Mouse (Mus musculus) mature B cell (primary cell): ENCODE measurements around the gene Tenm4.

Experiments
- in situ Hi-C: fragments of 300-500 bp; cut with MboI; formaldehyde crosslinking; loops from 2 replicates; pipeline ENCODE4 v1.14.3; 2019

Tenm4 gene

DNA sequence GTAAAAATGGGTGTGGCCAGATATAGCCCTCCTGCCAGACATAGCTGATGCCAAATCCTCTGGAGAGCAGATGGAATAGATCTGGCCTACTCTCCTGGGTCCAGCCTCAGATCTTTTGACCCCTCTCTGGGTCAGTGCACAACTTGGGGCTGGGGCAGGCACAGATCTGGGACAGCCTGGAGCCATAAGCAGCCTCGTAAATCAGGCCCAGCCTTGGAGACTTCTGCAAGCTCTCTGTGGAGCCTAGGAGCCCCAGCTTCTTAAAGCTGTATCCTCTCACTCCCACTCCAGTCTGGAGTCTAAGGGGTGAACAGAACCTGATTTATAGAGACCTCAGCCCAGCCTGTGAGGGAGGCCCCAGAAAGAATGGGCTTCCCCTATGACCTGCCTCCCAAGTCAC lies 354.3 kb downstream of the Tenm4 start:
- in situ Hi-C loops: no loop called here

GRCm38 (mm10) chr7:96530571-96531426 lies 359.8 kb downstream of the Tenm4 start:
- in situ Hi-C loops: no loop called here

- in situ Hi-C loops: no loop called here
Observed at GRCm38 (mm10) chr7:96531954-96532737, 361.1 kb downstream of the Tenm4 start.

DNA sequence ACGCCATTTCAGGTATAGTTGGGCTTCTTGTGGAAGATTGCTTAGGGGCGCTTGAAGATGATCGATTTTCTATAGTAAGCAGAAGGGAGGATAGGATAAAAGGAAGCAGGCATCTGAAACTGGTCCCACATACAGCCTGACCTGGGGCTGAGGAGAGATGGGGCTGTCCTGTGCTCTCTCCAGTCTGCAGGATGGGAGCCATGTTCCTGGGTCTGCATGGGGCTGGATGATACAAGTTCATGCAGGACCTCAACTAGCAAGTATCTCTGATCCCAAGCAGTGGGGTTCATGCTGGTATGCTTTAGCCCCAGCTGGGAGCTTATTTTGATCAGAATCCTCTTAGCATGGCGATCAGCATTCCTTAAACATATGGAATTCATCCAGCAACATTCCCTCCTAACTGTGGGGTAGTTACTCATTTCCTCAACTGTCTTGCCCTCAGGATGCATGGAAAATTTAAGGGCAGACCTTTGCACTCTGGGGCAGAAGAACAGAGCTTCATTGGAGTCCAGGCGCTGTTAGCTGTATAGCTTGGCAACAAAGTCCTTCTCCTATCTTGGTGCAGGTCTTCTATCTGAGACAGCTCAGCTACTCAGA lies 361.9 kb downstream of the Tenm4 start:
- in situ Hi-C loops: no loop called here

DNA sequence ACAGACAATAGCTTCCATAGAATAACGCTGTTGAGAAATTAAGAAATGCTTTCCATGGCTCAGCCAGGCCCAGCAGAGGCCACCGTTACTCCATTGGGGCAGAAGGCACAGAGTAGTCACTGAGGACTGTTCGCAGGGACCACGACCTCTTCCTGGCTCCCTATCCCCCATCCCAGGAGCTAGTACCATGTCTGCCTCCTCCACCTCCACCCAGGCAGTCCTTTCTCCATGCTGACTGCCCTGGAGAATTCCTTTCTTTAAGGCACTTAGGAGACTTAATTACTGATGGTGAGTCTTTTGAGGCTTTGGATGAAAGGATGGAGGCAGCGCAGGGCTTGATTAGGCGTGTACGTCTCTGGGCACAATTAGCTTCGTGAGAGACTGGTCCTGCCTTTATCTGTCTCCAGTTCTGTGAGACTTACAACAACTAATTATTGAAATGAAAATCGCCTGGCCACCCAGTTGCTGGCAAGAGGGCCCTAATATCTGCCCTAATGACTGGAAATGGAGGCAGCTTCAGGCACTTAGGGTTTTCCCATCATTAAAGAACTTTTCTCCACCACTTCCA lies 365.4 kb downstream of the Tenm4 start:
- in situ Hi-C loops: no loop called here

DNA sequence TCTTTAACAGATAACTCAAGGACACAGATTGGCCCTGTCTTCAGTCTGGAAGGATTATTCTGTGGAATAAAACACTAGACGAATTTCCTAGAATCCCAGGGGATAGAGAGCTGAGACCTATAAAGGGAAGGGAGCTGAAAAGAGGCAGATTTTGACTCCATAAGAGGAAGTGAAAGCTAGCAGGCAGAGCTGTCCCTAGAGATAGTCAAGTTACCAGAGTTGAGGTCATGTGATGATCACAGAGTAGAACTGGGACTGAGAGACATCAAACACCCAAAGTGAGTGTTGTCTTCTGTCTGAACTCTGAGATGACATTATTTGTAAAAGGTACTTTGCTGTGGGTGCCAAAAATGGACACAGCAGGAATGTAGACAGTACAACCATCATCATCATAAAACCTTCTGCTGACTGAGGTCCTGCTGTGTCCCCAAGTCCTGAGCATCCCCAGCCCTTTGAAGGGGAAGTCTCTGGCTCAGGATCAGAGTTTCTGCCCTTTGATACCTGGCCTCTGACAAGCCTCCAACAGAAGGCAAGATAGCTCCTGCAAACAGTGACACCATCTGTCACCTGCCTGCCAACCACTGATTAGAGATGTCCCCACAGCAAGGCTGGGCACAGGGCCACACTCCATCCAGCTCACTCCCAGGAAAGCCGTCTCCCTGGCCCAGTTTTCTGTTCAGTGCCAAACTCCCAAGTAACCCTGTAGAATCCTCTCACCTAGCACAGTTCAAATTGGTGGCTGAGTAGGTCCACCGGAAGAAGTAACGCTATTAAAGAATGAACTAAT lies 368.4 kb downstream of the Tenm4 start:
- in situ Hi-C loops: no loop called here

DNA sequence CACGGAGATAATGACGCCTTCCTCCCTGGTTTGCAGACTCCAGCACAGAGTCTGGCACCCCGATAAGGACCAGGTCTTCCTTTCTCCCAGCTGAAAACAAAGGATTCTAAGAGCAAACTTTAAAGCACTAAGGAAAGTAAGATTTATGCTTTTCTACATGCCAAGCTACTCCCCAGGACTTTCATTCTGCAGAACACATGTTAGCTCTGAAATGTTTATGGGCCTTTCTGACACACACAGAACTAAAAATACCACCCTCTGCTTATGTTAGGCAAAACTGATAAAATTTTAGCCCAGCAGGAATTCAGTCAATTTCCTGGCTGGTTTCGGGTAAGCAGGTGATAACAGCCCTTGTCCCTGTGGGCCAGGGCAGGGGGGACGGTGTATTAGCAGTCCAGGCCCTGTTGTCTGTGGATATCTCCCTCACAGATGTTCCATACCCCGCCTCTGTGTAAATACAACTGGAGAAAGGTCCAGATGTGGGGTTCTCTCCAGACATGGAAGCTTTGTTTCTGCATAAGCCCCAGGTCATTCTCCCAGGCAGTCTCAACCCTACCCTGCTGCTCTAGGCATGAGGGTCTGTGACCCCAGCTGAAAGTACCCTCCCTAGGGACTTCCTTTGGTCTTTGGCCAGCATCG lies 369.5 kb downstream of the Tenm4 start:
- in situ Hi-C loops: no loop called here

- in situ Hi-C loops: no loop called here
Observed at GRCm38 (mm10) chr7:96545979-96546378, 374.9 kb downstream of the Tenm4 start.

DNA sequence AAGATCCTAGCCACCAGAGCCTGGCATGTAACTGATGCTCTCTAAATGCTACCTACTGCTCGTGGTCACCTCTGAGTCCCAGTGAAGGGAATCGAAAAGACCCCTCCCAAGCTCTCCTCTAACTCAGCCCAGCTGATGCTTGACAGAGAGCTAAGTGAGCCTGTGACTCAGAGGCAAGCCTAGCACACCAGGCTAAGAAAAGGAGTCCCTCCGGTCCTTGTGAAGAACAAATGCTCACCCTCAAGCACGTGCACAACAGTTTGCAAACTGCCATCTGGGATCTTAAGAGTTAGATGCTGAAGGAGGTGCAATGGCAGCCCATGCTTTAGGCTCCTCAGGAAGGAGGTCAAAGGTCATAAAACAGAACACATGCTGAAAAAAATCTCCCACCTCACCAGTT lies 380.8 kb downstream of the Tenm4 start:
- in situ Hi-C loops: no loop called here

DNA sequence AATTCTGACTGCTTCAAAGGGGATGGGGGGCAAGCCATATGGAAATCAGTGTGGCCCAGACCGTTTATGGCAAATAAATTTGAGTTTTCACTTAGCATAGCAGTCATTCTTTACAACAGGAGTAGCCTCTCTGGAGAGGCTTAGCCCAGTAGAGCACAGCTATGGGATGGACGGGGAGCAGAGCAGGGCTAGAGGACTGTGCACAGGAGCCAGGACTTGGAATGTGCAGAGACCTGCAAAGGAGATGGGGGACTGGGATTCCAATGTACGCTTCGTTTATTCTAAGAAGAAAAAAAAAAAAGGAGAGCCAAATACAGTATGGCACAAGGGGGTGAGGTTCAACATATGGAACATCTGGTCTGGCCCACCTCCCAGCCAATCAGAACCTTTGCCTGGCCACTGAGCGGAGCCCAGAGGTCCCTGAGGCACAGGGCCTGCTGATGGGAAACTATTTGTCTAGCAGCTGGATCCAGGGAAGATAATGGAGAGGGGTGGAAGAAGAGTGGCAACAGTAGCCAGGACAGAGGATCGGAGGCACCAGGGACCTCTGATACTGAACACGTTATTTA lies 381.3 kb downstream of the Tenm4 start:
- in situ Hi-C loops: no loop called here

DNA sequence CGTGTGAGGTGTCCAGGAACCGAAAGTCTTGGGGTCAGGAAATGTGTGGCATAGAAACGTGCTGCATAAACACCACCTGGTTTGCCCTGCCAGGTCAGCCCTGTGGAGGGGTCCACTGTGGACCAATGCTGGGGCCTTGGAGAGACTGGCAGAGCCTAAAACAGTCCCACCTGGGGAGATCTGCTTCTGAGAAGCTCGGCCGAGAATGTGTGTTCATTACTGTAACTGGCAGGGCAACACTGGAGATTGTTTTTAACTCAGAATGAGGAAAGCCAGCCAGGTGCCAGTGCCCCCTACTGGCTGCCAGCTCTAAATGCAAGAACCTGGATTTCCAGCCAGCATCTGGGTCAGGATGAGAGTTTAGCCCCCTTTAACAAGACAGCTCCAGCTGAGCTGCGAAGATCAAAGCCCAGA lies 383.2 kb downstream of the Tenm4 start:
- in situ Hi-C loops: no loop called here

DNA sequence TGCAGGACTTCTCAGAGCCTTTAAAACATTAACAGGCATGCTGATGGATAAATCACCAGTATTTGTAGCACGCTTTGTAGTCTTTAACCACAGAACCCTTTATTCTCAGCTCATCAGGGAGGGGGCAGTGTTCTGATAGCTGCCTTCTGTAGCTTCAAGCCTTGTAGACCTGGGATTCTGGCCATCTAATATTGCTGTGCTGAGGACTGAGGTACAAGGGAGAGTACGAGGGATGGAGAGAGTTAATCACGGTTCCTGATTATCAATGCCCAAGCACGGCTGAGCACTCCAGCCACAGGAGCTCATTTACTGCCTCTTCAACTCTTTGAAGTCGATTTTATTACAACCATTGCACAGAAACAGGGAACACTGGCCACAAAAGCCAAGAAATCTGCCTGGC lies 384.2 kb downstream of the Tenm4 start:
- in situ Hi-C loops: no loop called here

DNA sequence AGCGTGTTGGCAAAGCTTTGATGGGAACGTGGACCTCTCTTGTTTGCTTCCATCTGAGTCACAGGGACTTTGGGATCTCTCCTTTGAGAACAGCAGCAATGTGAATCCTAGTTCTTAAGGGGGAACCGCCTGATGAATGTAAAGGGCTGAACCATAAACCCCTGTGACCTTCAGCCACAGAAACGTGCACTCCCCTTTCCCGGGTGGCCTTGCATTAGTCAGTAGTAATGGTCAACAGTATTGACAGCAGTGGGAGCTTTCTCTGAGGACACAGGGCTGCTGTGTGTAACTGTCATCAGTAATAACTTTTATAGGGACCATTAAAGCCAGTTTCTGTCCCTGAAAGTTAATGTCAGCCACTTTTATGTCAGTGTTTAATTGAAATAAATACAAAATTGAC lies 385.7 kb downstream of the Tenm4 start:
- in situ Hi-C loops: no loop called here

- in situ Hi-C loops: no loop called here
Observed at GRCm38 (mm10) chr7:96562890-96563289, 391.8 kb downstream of the Tenm4 start.

DNA sequence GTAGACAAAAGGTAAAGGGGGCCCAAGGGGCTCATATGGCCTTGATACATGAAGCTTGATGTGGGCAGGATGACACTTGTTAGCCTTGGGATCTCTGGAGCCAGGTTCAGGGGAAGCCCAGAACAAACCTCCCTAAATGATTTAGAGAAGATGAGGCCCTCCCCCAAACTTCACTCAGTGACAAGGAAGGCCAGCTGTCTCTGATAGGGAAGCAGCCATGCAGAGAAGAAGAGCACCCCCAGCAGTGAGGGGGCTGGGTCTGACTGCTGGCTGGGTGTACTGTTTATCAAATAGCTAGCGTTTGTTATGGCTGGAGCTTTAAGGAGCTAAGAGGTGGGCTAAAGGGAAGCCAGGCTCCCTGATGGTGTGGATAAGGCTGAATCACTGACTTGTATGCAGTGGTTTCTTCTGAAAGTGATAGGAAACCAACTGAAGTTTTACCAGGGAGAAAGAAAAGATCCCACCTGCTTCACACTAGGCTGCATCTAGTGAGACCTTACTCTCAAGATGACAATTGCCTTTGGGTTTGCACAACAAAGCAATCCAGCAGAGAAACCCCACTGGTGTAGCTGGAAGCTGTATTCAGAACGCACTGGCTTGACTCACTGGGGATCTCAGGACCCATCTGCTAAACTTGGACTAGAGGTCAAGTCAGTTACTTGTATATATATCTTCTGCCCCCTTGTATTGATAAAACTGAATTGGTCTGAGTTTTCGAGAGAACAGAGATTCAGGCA lies 392.5 kb downstream of the Tenm4 start:
- in situ Hi-C loops: no loop called here

GRCm38 (mm10) chr7:96565806-96566205 lies 394.8 kb downstream of the Tenm4 start:
- in situ Hi-C loops: no loop called here

DNA sequence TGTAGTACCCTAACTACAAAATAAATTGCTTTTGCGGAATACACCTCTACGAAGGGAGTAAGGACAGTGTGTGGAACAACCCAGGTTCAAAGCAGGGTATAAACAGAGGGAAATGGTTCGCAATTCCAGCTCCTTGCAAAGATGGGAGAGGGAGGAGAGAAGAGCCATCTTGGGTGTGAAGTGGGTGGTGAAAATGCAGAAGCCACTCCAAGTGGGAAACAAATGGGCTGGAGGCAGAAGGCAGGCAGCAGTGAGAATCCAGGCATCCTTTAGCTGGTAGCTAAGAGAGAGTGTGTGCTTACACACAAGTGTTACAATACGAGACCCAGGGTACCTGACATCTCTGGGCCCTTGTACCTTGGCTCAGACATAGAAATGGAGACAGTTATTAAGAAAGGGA lies 395.2 kb downstream of the Tenm4 start:
- in situ Hi-C loops: no loop called here

- in situ Hi-C loops: no loop called here
Observed at GRCm38 (mm10) chr7:96568034-96568433, 397.0 kb downstream of the Tenm4 start.

- in situ Hi-C loops: no loop called here
Observed at GRCm38 (mm10) chr7:96570965-96571364, 399.9 kb downstream of the Tenm4 start.

DNA sequence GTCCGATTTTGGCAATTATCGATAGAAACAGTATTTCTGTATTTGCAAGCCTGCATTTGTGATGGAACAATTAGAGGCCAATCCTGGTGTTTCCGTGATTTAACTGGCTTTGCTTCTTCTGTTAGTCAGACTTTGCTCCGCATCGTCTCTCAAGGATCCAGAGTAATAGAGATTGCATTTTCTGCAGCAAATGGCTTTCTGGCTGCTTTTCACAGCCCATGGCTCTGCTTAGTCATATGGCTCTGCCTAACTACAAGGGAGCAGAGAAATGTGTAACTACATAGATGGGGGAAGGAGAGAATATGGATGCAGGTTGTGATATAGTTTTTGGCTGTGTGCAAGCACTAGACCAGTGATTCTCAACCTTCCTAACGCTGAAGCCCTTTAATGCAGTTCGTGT lies 401.9 kb downstream of the Tenm4 start:
- in situ Hi-C loops: no loop called here
